17 mouse cellular contexts compared by ENCODE assay signal in the genomic region with DNA sequence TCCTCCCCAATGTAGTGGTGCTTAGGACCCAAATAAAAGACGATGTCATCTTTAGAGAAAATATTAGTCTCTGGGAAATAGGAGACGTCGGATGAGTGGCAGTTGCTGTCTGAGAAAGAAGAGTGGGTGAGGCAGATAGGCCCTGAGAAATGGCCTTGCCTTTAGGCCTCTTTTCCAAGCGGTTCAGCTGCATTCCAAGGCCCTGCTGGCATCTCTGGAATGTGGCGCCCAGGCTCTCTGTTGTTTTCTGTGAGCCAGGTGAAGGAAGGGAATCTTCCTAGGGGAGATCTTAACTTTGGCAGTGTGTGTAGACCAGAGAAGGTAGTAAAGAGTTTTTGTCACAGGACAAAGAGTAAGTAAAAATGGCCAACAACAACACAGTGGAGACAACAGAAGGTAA. TPM values are rescaled to one million over a fixed set of nuclear protein-coding genes. Genes with fewer than 3 reads are reported as not detected.
A peak's percentile ranks its signal among the peaks of the same experiment; 100 is the strongest.
DNase-seq lines count a peak whose midpoint lies in the region; ATAC-seq and TF ChIP-seq lines count a peak whose summit lies in the region.
"Had no signal": no experiment of that assay in that cellular context is flagged by ENCODE, and none has a peak within 500 bp of the region (broad histone marks: within the 10 kb centered on the region; RNA-seq: fewer than 3 reads in every experiment).

No protein-coding gene starts in this region.

- H3K9me3 ChIP-seq in kidney, postnatal 0 days (replicated peaks; ENCODE audit: low read length) = no peaks in the 10 kb centered on the region
- H3K9me3 ChIP-seq: G1E; midbrain, embryonic 15.5 days; neural tube, embryonic 13.5 days had no signal

- H3K4me2 ChIP-seq in kidney, postnatal 0 days (ENCODE audit: low read length) = no peak overlapping the region
- H3K4me2 ChIP-seq: midbrain, embryonic 15.5 days; neural tube, embryonic 13.5 days had no signal

- ATAC-seq in kidney, postnatal 0 days (replicated peaks; ENCODE audit: low FRiP score, low read depth) = no peak
- ATAC-seq in megakaryocyte-erythroid progenitor cell, adult 5-6 weeks (replicated peaks; ENCODE audit: low FRiP score, low TSS enrichment, poor library complexity, severe bottlenecking) = no peak
- ATAC-seq: forebrain, embryonic 16.5 days; hindbrain, embryonic 16.5 days; liver, postnatal 0 days had no signal

- no peak overlapping the region for H3K4me3 ChIP-seq in kidney, postnatal 0 days (replicated peaks; ENCODE audit: low read depth, low read length)
- H3K4me3 ChIP-seq: midbrain, embryonic 15.5 days; neural tube, embryonic 13.5 days had no signal

- H3K9ac ChIP-seq in kidney, postnatal 0 days (ENCODE audit: low read depth, low read length) = no peak overlapping the region
- H3K9ac ChIP-seq: liver, postnatal 0 days; midbrain, embryonic 15.5 days; neural tube, embryonic 13.5 days had no signal

- H3K36me3 ChIP-seq in kidney, postnatal 0 days (ENCODE audit: insufficient read depth, low read length) = no peaks in the 10 kb centered on the region
- H3K36me3 ChIP-seq: G1E; midbrain, embryonic 15.5 days; neural tube, embryonic 13.5 days had no signal

- peak; percentile 5 for DNase-seq in kidney, postnatal 0 days (ENCODE audit: low spot score)
- DNase-seq in kidney, adult 18-20 months = no peak
- peak; percentile 27 for DNase-seq in R1 (ENCODE audit: low read depth, low spot score)
- peak; percentile 21 for DNase-seq in forelimb bud, embryonic 11.5 days (ENCODE audit: low read depth, low spot score)
- peak; percentile 28 for DNase-seq in lung, postnatal 14 days
- no peak for DNase-seq in thymus, postnatal 10 days (ENCODE audit: low spot score in 2 of 2)
- no peak for DNase-seq in heart, postnatal 36 days
- DNase-seq: cerebellum, postnatal 36 days; gastrocnemius, postnatal 36 days; liver, postnatal 0 days; thymus, postnatal 4 days had no signal

- H3K4me1 ChIP-seq in kidney, postnatal 0 days (replicated peaks; ENCODE audit: insufficient read depth, low read length) = no peaks in the 10 kb centered on the region

- 46% methylated on average over 5 of the region's 5 CpGs for WGBS in kidney, postnatal 0 days

- intact Hi-C loops in heart, postnatal 36 days (cut with DNase I) = no loop called here

- TF ChIP-seq CTCF in kidney, postnatal 0 days (IDR thresholded peaks at IDR 0.05; ENCODE audit: low read depth) = no peak

- H3K27me3 ChIP-seq in kidney, postnatal 0 days (ENCODE audit: insufficient read depth, low read length) = no peaks in the 10 kb centered on the region
- H3K27me3 ChIP-seq: midbrain, embryonic 15.5 days; neural tube, embryonic 13.5 days had no signal

- no peak overlapping the region for H3K27ac ChIP-seq in kidney, postnatal 0 days
- H3K27ac ChIP-seq: midbrain, embryonic 15.5 days; neural tube, embryonic 13.5 days had no signal

RNA-seq across cellular contexts. Expression of a gene that starts 40.9 kb away (rescaled TPM):
- polyA plus RNA-seq in kidney, postnatal 0 days (2015; fragmentation: Nextera tagmentation; extraction: Ambion mirVana) = 1.7 and 2.7 TPM in 2 replicates
- 13.0 and 23.5 TPM in 2 replicates for total RNA-seq in megakaryocyte-erythroid progenitor cell, adult 5-6 weeks (2014; fragmentation: Nextera tagmentation)
- total RNA-seq in megakaryocyte-erythroid progenitor cell, adult 5-6 weeks (2017) = 9.6 and 27.9 TPM in 2 replicates
- 1 to 10 TPM; 5.8 to 7.1 TPM for total RNA-seq in heart, postnatal 36 days (2021)

Comparison
In these comparisons a context has a peak if more than half of its experiments do, and no peak if none do; other contexts are left out.
1. DNase-seq: peak in kidney, postnatal 0 days (single experiment), R1 (single experiment), forelimb bud, embryonic 11.5 days (single experiment) and lung, postnatal 14 days (single experiment); none in kidney, adult 18-20 months (single experiment), thymus, postnatal 10 days (0 of 2) and heart, postnatal 36 days (0 of 2).